Mouse (Mus musculus) monocyte, adult 2 months (primary cell): ENCODE results near the gene Zfp786.
"Not testable (repeated sequence)": the region's sequence is repeated elsewhere in the genome, so short reads cannot be mapped to it uniquely, and the experiment has no call there.

Experiments
- DNase-seq, 2 experiments: peaks; one replicate each; pipeline ENCODE4 v3.0.0; 2022; ENCODE audit warnings: low spot score in 2 of 2, low read depth in 1 of 2

The Zfp786 gene

DNA sequence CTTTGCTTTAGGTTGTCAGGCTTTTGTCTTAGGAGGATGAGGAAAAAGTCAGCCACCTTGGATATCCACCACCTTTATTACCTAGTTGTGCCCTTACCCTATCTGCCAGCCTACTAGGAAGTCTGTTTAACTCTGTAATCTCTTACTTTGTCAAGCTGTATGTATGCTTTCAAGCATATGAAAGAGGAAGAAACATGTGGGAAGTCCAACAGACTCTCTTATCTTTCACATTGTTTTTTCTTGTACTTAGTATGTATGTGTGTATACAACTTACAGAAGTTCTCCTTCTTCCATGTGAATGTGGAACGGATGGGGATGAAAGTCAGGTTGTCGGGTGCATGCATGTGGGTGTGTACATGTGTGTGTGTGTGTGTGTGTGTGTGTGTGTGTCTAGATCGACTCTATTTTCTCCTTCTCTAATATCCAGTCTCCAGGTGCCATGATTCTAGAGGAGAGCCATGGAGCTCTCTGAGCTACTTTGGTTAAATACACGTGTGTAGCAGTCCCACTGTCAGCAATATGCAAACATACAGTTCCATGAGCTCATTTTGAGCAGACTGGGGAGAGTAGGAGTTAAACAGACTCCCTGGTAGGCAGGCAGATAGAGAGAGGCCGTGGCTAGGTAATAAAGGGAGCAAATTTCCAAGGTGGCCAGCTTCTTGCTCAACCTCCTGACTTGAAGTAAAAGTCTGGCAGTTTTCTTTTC, 45.8 kb downstream of the Zfp786 start:
- DNase-seq: no peak

GRCm38 (mm10) chr6:47781091-47781968, 49.3 kb downstream of the Zfp786 start:
- peak in 1 of 2 experiments; percentile 29 for DNase-seq

DNA sequence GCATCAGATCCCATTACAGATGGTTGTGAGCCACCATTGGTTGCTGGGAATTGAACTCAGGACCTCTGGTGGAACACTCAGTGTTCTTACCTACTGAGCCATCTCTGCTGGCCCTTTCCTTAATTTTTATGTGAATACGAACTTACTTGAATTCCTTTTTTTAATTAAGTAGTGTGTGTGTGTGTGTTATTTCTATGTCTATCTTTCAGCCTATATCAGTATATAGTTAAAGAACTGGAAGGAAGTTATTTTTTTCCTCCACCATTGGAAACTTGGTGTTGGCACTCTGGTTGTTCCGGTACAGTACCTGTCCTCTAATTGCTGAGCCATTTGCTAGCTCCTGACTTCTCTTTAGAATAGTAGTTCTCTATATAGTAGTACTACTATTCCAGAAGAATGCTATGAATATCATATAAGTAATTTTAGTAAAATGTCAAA, 50.1 kb downstream of the Zfp786 start:
- no peak for DNase-seq

DNA sequence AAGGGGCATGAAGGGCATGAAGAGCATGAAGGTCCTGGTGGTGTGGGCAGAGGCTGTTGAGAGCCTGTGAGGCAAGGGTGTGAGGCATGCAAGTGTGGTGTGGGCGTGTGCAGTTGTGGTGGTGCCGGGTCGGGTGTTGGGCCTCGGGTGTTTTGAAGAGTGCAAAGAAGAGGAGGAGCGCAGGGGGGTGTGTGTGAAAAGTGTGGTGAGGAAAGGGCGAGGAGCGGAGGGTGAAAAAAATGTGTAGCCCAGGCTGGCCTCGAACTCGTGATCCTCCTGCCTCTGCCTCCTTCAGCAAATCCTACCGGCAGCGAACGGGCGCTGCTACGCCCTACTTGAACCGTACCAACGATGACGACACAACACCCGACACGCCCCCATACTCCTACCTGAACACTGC, 58.9 kb downstream of the Zfp786 start:
- not testable (repeated sequence) for DNase-seq

- not testable (repeated sequence) for DNase-seq
Observed at GRCm38 (mm10) chr6:47771113-47771512, 59.6 kb downstream of the Zfp786 start.

DNA sequence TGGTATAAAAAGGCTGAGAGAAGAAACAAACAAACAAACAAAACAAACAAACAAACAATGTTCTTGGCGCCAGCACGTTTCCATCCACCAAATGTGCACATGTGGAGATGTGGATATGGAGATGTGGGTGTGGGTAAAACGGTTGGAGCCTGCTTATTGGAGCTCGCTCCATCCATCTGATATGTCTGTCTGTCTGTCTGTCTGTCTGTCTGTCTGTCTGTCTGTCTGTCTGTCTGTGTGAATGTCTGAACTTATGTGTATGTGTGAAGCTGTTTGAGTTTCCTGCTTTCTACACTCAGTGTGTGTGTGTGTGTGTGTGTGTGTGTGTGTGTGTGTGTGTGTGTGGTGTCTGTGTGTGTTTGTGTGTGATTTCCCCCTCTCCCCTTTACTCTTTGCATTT, 60.8 kb downstream of the Zfp786 start:
- DNase-seq: not testable (repeated sequence)
